Mouse (Mus musculus) stomach, postnatal 0 days (tissue): ENCODE measurements around the gene Ctse.

Experiments
- CTCF ChIP-seq: IDR thresholded peaks from 2 replicates; pipeline ENCODE4 v1.5.1; 2016; ENCODE audit warnings: antibody characterized with exemption, low read depth, mild to moderate bottlenecking, moderate library complexity
- EP300 ChIP-seq: optimal IDR thresholded peaks from 2 replicates; pipeline ENCODE3; 2016; ENCODE audit warnings: antibody characterized with exemption

- no peak for TF ChIP-seq CTCF
- TF ChIP-seq EP300 = no peak
Measured at GRCm38 (mm10) chr1:131660266-131660665, 22.2 kb downstream of the Ctse start.
